Mouse (Mus musculus) midbrain, embryonic 14.5 days (tissue): Measurements from ENCODE around the gene Nrg3. TPM values are rescaled to one million over a fixed set of nuclear protein-coding genes. Genes with fewer than 3 reads are reported as not detected.
A peak's percentile ranks its signal among the peaks of the same experiment; 100 is the strongest.
"Not testable (repeated sequence)": the region's sequence is repeated elsewhere in the genome, so short reads cannot be mapped to it uniquely, and the experiment has no call there.

ENCODE experiments used
- ATAC-seq: fragments of 200-750 bp; cut with Nextera tagmentation; 2 replicates; pipeline ENCODE4 v1.8.0; 2017; ENCODE audit warnings: moderate number of reproducible peaks, moderate library complexity; ENCODE audit not compliant: low FRiP score, low TSS enrichment
- DNase-seq: peaks from one replicate; pipeline ENCODE4 v3.0.0-alpha.2; 2015
- H3K27ac ChIP-seq: fragments of 300-500 bp; sonication (generic); replicated peaks from 2 replicates; pipeline ENCODE4 v1.5.1; 2014; ENCODE audit warnings: mild to moderate bottlenecking, low read depth, low read length, moderate library complexity
- H3K27me3 ChIP-seq: fragments of 300-500 bp; sonication (generic); 2 replicates; pipeline ENCODE4 v1.6.1; 2014; ENCODE audit warnings: low read length, control low read depth, mixed read lengths; ENCODE audit not compliant: control insufficient read depth, insufficient read depth
- H3K36me3 ChIP-seq: fragments of 300-500 bp; sonication (generic); 2 replicates; pipeline ENCODE4 v1.6.1; 2014; ENCODE audit warnings: low read length, control low read depth; ENCODE audit not compliant: control insufficient read depth, insufficient read depth
- H3K4me1 ChIP-seq: fragments of 300-500 bp; sonication (generic); 2 replicates; pipeline ENCODE4 v1.6.1; 2014; ENCODE audit warnings: mild to moderate bottlenecking, antibody characterized with exemption, low read length, control low read depth; ENCODE audit not compliant: control insufficient read depth, insufficient read depth
- H3K4me2 ChIP-seq: fragments of 300-500 bp; sonication (generic); 2 replicates; pipeline ENCODE4 v1.6.1; 2014; ENCODE audit warnings: mild to moderate bottlenecking, low read length, moderate library complexity
- H3K4me3 ChIP-seq: fragments of 300-500 bp; sonication (generic); replicated peaks from 2 replicates; pipeline ENCODE4 v1.5.1; 2014; ENCODE audit warnings: low read depth, low read length
- H3K9ac ChIP-seq: fragments of 300-500 bp; sonication (generic); replicated peaks from 2 replicates; pipeline ENCODE4 v1.6.1; 2014; ENCODE audit warnings: mild to moderate bottlenecking, low read length, moderate library complexity
- H3K9me3 ChIP-seq: fragments of 300-500 bp; sonication (generic); 2 replicates; pipeline ENCODE4 v1.6.1; 2016; ENCODE audit warnings: low read length, control low read depth, mixed read lengths; ENCODE audit not compliant: control insufficient read depth
- WGBS: fragments of 180-500 bp; shearing (Covaris S2); extraction: QIAGEN DNeasy Blood & Tissue Kit; methylation state at CpG from one replicate; pipeline ENCODE4 v1.1.7; 2014; 5-methylcytosine and 5-hydroxymethylcytosine counted together
- polyA plus RNA-seq: library from polyadenylated mRNA; unstranded; fragments of >200 nt; fragmentation: Nextera tagmentation; extraction: Ambion mirVana; gene quantifications from 2 replicates; pipeline ENCODE4 v1.2.1, GENCODE M21; 2014

The Nrg3 gene
- polyA plus RNA-seq, 1 experiment from 2014 or later = 13.1 TPM

- Histone ChIP-seq H3K9me3 (no peaks in the 10 kb centered on the region), H3K27ac (no peak overlapping the region), H3K4me1 (no peaks in the 10 kb centered on the region), H3K4me2 (no peak overlapping the region), H3K27me3 (no peaks in the 10 kb centered on the region), H3K9ac (no peak overlapping the region), H3K36me3 (no peaks in the 10 kb centered on the region), H3K4me3 (no peak overlapping the region)
- no peak for ATAC-seq
- DNase-seq = no peak
- 51% methylated on average over 1 of the region's 1 CpGs for WGBS
These were observed 977.9 kb downstream of the Nrg3 start for GRCm38 (mm10) chr14:38494970-38495369.

- no peaks in the 10 kb centered on the region for H3K27me3 ChIP-seq
- no peaks in the 10 kb centered on the region for H3K4me1 ChIP-seq
- 91% methylated on average over 2 of the region's 2 CpGs for WGBS
- DNase-seq (no peak), ATAC-seq (no peak)
- H3K27ac ChIP-seq = no peak overlapping the region
- H3K4me2 ChIP-seq = no peak overlapping the region
- no peak overlapping the region for H3K4me3 ChIP-seq
- no peak overlapping the region for H3K9ac ChIP-seq
- no peaks in the 10 kb centered on the region for H3K36me3 ChIP-seq
- H3K9me3 ChIP-seq = no peaks in the 10 kb centered on the region
These were observed 1025.8 kb downstream of the Nrg3 start for GRCm38 (mm10) chr14:38447086-38447485.

DNA sequence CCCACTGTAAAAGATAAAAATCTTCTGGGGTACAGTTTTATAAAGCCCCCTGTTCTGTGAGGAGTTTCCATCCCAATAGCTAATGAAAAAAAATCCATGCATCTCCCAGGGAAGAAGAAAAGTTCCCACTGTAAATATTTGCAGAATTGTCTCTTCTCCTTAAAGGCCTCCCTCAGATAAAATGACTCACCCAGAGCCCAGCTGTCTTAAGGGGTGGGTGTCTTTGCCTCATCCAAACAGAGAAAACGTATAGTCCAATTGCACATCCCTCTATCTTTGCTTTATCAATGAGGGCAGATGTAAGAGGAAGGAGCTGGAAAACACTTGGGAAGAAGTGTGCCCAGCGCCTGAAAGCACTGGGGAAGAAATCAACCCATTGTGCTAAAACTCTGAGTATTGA is 1028.1 kb downstream of the Nrg3 start:
- Histone ChIP-seq H3K27me3 (no peaks in the 10 kb centered on the region), H3K27ac (no peak overlapping the region), H3K4me2 (no peak overlapping the region), H3K9me3 (no peaks in the 10 kb centered on the region), H3K4me3 (no peak overlapping the region), H3K4me1 (no peaks in the 10 kb centered on the region), H3K36me3 (no peaks in the 10 kb centered on the region), H3K9ac (no peak overlapping the region)
- no peak for DNase-seq
- no peak for ATAC-seq
- WGBS = 87% methylated on average over 2 of the region's 2 CpGs

DNA sequence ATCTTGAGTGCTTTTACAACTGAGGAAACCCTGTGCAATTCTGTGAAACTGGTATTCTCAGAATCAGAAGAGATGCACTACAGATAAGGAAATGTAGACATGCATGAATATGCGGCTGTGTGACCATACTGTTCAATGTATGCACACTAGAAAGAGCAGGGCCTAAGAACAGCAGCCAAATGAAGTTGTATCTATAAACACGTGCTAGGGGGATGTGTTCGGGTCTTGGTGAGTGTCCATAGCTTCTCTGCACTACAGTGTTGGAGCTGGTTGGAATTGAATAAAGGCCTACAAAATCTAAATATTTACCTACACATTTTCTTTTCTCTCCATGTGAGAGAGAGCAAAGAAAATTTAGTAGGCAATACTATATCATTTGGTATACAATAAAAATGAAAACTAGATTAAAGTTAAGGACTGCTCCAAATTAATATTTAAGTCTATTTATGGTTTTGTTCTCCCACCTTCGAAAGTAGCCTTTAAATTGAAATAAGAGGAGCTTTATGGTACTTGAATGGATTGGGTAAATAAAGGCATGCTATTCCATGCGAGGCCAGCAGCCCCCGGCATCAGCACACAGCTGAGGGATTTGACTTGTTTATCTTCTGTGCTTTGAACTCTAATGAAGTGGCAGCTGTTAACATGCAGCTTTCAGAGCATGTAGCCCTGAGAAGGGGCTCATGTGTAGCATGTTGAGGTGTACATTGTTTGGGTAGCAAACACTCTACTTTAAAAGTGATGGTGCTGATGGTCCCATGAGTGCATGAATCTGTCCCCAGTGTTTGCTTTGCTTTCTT is 1038.9 kb downstream of the Nrg3 start:
- Histone ChIP-seq H3K4me2 (no peak overlapping the region), H3K36me3 (no peaks in the 10 kb centered on the region), H3K4me1 (0 out of 2 replicates have a peak, but pooled peaks cover 2% of the 10 kb centered on the region), H3K27ac (no peak overlapping the region), H3K27me3 (no peaks in the 10 kb centered on the region), H3K9me3 (no peaks in the 10 kb centered on the region), H3K9ac (no peak overlapping the region), H3K4me3 (no peak overlapping the region)
- no peak for DNase-seq
- 71% methylated on average over 6 of the region's 6 CpGs for WGBS
- no peak for ATAC-seq

DNA sequence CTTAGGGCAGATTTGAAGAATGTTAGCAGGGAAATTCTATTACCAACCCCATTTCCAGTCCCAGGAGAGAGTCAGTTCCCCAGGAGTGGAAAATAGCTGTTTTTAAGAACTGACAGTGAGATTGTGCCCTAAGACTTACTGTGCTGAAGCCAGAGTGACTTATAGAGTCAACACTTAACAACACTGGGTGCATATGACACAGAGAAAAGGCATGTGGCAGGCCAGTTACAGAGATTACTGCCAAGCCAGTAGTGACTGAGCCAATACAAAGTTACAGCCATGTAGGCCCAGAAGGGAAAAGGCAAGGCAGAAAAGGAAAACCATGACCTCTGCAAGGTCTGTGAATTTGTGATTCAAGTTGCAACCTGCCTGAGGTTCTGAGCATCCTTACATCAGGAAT is 1098.2 kb downstream of the Nrg3 start:
- Histone ChIP-seq H3K9me3 (no peaks in the 10 kb centered on the region), H3K4me3 (no peak overlapping the region), H3K4me2 (no peak overlapping the region), H3K27me3 (no peaks in the 10 kb centered on the region), H3K27ac (no peak overlapping the region), H3K4me1 (no peaks in the 10 kb centered on the region), H3K9ac (no peak overlapping the region), H3K36me3 (no peaks in the 10 kb centered on the region)
- no peak for DNase-seq
- ATAC-seq = no peak

DNA sequence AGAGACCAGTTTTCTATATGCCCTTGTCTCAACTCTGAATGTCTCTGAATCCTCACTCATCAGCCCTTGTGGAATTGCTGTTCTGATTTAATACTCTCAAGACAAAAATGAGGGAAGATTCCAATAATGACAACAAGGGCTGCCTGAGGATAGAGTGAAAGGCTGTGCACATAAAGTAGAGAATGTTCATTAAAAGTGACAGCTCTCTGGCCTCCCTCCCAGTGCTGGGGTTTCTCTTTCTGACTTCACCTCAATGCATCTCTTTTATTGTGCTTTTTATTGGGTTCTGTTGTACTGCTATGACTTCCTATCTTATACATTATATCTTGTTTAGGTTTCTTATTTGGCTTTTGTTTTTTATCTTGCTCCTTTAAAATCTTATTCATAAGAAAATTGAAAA is 1131.9 kb downstream of the Nrg3 start:
- Histone ChIP-seq H3K27ac (no peak overlapping the region), H3K9me3 (no peaks in the 10 kb centered on the region), H3K36me3 (no peaks in the 10 kb centered on the region), H3K4me2 (no peak overlapping the region), H3K27me3 (no peaks in the 10 kb centered on the region), H3K9ac (no peak overlapping the region), H3K4me3 (no peak overlapping the region), H3K4me1 (no peaks in the 10 kb centered on the region)
- ATAC-seq (no peak), DNase-seq (peak; percentile 7)

GRCm38 (mm10) chr14:38322841-38323240 is 1150.0 kb downstream of the Nrg3 start:
- H3K9me3 ChIP-seq, ATAC-seq, H3K4me2 ChIP-seq, H3K9ac ChIP-seq, DNase-seq, H3K27ac ChIP-seq, H3K27me3 ChIP-seq, H3K36me3 ChIP-seq, H3K4me1 ChIP-seq, H3K4me3 ChIP-seq: not testable (repeated sequence)
- WGBS = 44% methylated on average over 1 of the region's 1 CpGs

GRCm38 (mm10) chr14:38320619-38321340 is 1152.1 kb downstream of the Nrg3 start:
- H3K27ac ChIP-seq = no peak overlapping the region
- no peak overlapping the region for H3K4me2 ChIP-seq
- no peaks in the 10 kb centered on the region for H3K36me3 ChIP-seq
- no peak overlapping the region for H3K9ac ChIP-seq
- no peak overlapping the region for H3K4me3 ChIP-seq
- WGBS = 91% methylated on average over 1 of the region's 1 CpGs
- H3K4me1 ChIP-seq = no peaks in the 10 kb centered on the region
- no peaks in the 10 kb centered on the region for H3K9me3 ChIP-seq
- ATAC-seq (no peak; the same call in 1 of the 2 replicates), DNase-seq (peak; percentile 3)
- H3K27me3 ChIP-seq = no peaks in the 10 kb centered on the region
